Mouse (Mus musculus) thymus, adult 2 months (tissue): ENCODE measurements around the gene Atg16l1.

Source experiments
- CTCF ChIP-seq: fragments of 200-500 bp; IDR thresholded peaks from 2 replicates; pipeline ENCODE4 v1.5.1; 2012; ENCODE audit warnings: mild to moderate bottlenecking, control low read depth, low read length, moderate library complexity, borderline replicate concordance; ENCODE audit not compliant: control insufficient read depth, poor library complexity, insufficient read depth; ENCODE audit errors: extremely low read depth
- POLR2A ChIP-seq: fragments of 200-500 bp; IDR thresholded peaks from 2 replicates; pipeline ENCODE4 v1.6.1; 2012; ENCODE audit warnings: mild to moderate bottlenecking, low read length, control low read depth, moderate library complexity; ENCODE audit not compliant: control insufficient read depth, poor library complexity, insufficient read depth; ENCODE audit errors: extremely low read depth

DNA sequence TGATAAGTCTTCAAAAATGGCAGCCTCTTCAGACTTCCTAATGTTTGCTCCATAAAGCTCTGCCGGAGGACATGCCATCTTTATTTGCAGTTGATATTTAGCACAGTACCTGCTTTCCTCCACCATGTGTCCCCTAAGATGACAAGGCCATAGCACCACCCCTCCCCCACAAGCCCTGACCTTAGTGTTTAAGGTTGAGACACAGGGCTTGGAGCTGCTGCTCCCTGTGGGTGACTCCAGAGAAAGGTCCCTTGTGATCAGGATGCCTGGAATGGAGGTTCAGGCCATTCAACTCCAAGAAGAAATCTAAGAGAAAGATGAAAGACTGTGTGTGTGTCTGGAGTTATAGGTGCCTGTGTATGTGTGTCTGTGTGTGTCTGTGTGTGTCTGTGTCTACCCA lies 42.0 kb downstream of the Atg16l1 start:
- no peak for TF ChIP-seq CTCF
- no peak for TF ChIP-seq POLR2A
